Mouse (Mus musculus): ENCODE measurements around the gene Plk2. TPM values are rescaled to one million over a fixed set of nuclear protein-coding genes. Genes with fewer than 3 reads are reported as not detected.

Gene Plk2
- polyA plus RNA-seq, 2 experiments from 2014 or later, result 1.7 to 4.1 TPM

- ATAC-seq, result no peak
Measured at GRCm38 (mm10) chr13:110412572-110413209, 17.8 kb downstream of the Plk2 start.

- ATAC-seq, result no peak
Measured at GRCm38 (mm10) chr13:110418656-110419055, 23.8 kb downstream of the Plk2 start.

- no peak for ATAC-seq
Measured at GRCm38 (mm10) chr13:110419640-110420039, 24.8 kb downstream of the Plk2 start.

- ATAC-seq, result no peak
Measured at GRCm38 (mm10) chr13:110422434-110422833, 27.6 kb downstream of the Plk2 start.

GRCm38 (mm10) chr13:110425512-110426222 lies 30.8 kb downstream of the Plk2 start:
- ATAC-seq, result no peak

- no peak for ATAC-seq
Measured at GRCm38 (mm10) chr13:110431388-110431787, 36.5 kb downstream of the Plk2 start.

- ATAC-seq, result no peak
Measured at GRCm38 (mm10) chr13:110432062-110432566, 37.3 kb downstream of the Plk2 start.

GRCm38 (mm10) chr13:110432613-110433012 lies 37.8 kb downstream of the Plk2 start:
- ATAC-seq, result no peak

GRCm38 (mm10) chr13:110436692-110437091 lies 41.8 kb downstream of the Plk2 start:
- no peak for ATAC-seq

- ATAC-seq, result no peak
Measured at GRCm38 (mm10) chr13:110438624-110439023, 43.8 kb downstream of the Plk2 start.

- ATAC-seq, result no peak
Measured at GRCm38 (mm10) chr13:110444335-110444734, 49.5 kb downstream of the Plk2 start.

GRCm38 (mm10) chr13:110444894-110445293 lies 50.0 kb downstream of the Plk2 start:
- no peak for ATAC-seq

GRCm38 (mm10) chr13:110446434-110446833 lies 51.6 kb downstream of the Plk2 start:
- ATAC-seq, result no peak

- no peak for ATAC-seq
Measured at GRCm38 (mm10) chr13:110450056-110450455, 55.2 kb downstream of the Plk2 start.

Other genes starting within 250 kb of the Plk2 start
- under 1 TPM in 1 of 2 experiments, not detected in 1; 0.24 TPM for gene Rab3c, start 114.0 kb upstream of the Plk2 start, polyA plus RNA-seq (2017; shearing (Covaris generic))
- under 1 TPM in 1 of 2 experiments, not detected in 1; 0.98 TPM for gene Gapt, start 37.8 kb upstream of the Plk2 start, polyA plus RNA-seq (2017; shearing (Covaris generic))

All from CD4-positive, CD25-positive, alpha-beta regulatory T cell, adult 4 months (primary cell).